Mouse (Mus musculus): ENCODE results near the gene Serac1.

DNA sequence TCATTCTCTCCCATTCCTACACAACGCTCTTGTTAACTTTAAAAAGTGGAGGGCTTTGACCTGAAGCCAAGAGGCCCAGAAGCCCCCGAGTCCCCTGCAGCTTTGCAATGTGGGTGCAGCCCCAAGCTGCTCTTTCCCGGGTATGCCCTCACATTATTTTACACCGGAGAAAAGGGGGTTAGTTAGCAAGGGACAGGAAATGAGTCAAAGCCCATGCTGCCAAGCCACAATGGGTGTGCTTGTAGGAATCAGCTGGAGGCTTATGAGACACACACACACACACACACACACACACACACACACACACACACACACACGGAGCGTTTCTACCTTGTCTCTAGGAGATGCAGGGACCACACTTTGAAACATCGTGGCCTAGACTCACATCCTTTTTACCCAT, 77.7 kb downstream of the Serac1 start:
- TF ChIP-seq CTCF (IDR thresholded peaks at IDR 0.05; ENCODE audit: insufficient read depth, low read length) (no peak), POLR2A (IDR thresholded peaks at IDR 0.05; ENCODE audit: borderline replicate concordance, extremely low read depth, low read depth, low read length) (no peak)

All from lung, adult 2 months (tissue).